Mouse (Mus musculus) CH12.LX (cell line): ENCODE data around the gene Uqcrh. TPM values are rescaled to one million over a fixed set of nuclear protein-coding genes. Genes with fewer than 3 reads are reported as not detected.

Experiments used
- DNase-seq: peaks from one replicate; pipeline ENCODE4 v3.0.0-alpha.2; 2013; ENCODE audit errors: extremely low read depth
- H3K27ac ChIP-seq: 2 replicates; pipeline ENCODE4 v1.5.1; 2012; ENCODE audit warnings: low read depth, mild to moderate bottlenecking, control low read depth, moderate library complexity; ENCODE audit not compliant: insufficient read depth
- H3K27me3 ChIP-seq: replicated peaks from 2 replicates; pipeline ENCODE3; 2012; ENCODE audit warnings: inconsistent platforms
- H3K36me3 ChIP-seq, 2 experiments: replicated peaks in 1 of 2; 2 replicates each; pipeline versions ENCODE3 to v1.6.1; 2012; ENCODE audit warnings: inconsistent platforms in 1 of 2, low read length in 1 of 2, mild to moderate bottlenecking in 1 of 2, mixed read lengths in 1 of 2, moderate library complexity in 1 of 2; ENCODE audit not compliant: control insufficient read depth in 1 of 2, insufficient read depth in 1 of 2
- H3K4me1 ChIP-seq, 2 experiments: 2 replicates each; pipeline ENCODE4 v1.6.1; 2012; ENCODE audit warnings: inconsistent platforms in 1 of 2, moderate library complexity in 1 of 2; ENCODE audit not compliant: insufficient read depth in 2 of 2, control insufficient read depth in 1 of 2
- H3K4me2 ChIP-seq: 2 replicates; pipeline ENCODE4 v1.6.1; 2012; ENCODE audit warnings: low read depth, mild to moderate bottlenecking, control low read depth; ENCODE audit not compliant: poor library complexity, insufficient read depth, severe bottlenecking
- H3K4me3 ChIP-seq, 3 experiments: fragments of 150-350 bp in 1 of 3; sonication (generic) in 1 of 3; replicated peaks in 1 of 3; 2 replicates each; pipeline versions ENCODE3 to v1.5.1; 2011 to 2012; ENCODE audit warnings: low read depth in 2 of 3, low read length in 2 of 3, mild to moderate bottlenecking in 2 of 3, moderate library complexity in 2 of 3, control low read depth in 1 of 3, improper control_type of control experiment in 1 of 3, inconsistent platforms in 1 of 3, mixed read lengths in 1 of 3; ENCODE audit not compliant: poor library complexity in 1 of 3
- H3K79me2 ChIP-seq: replicated peaks from 2 replicates; pipeline ENCODE4 v1.6.1; 2012; ENCODE audit warnings: mild to moderate bottlenecking, moderate library complexity; ENCODE audit not compliant: control insufficient read depth, poor library complexity, insufficient read depth, severe bottlenecking; ENCODE audit errors: extremely low read depth
- H3K9ac ChIP-seq: 2 replicates; pipeline ENCODE4 v1.6.1; 2012; ENCODE audit warnings: low read depth, mild to moderate bottlenecking, control low read depth, moderate library complexity; ENCODE audit not compliant: insufficient read depth
- H3K9me3 ChIP-seq: replicated peaks from 2 replicates; pipeline ENCODE3; 2012; ENCODE audit warnings: low read length, inconsistent platforms, mixed read lengths
- CHD2 ChIP-seq: IDR thresholded peaks from 2 replicates; pipeline ENCODE4 v1.6.1; 2011; ENCODE audit warnings: low read length, improper control_type of control experiment
- CTCF ChIP-seq, 2 experiments: IDR thresholded peaks in 1 of 2; conservative IDR thresholded peaks in 1 of 2; 2 replicates each; pipeline ENCODE4 v1.5.1; 2011 to 2012; ENCODE audit warnings: low read depth in 2 of 2, low read length in 2 of 2, improper control_type of control experiment in 1 of 2, inconsistent platforms in 1 of 2, mild to moderate bottlenecking in 1 of 2, moderate library complexity in 1 of 2
- HCFC1 ChIP-seq: IDR thresholded peaks from 2 replicates; pipeline ENCODE4 v1.6.1; 2012; ENCODE audit warnings: low read depth, mild to moderate bottlenecking, inconsistent platforms, low read length, improper control_type of control experiment
- IRF4 ChIP-seq: IDR thresholded peaks from 2 replicates; pipeline ENCODE4 v1.6.1; 2014; ENCODE audit warnings: low read depth, mild to moderate bottlenecking, inconsistent platforms, low read length, improper control_type of control experiment
- JUND ChIP-seq: conservative IDR thresholded peaks from 2 replicates; pipeline ENCODE4 v1.6.1; 2011; ENCODE audit warnings: low read depth, low read length, improper control_type of control experiment
- MAFK ChIP-seq: IDR thresholded peaks from 2 replicates; pipeline ENCODE4 v1.6.1; 2011; ENCODE audit warnings: low read length, improper control_type of control experiment; ENCODE audit not compliant: insufficient replicate concordance
- MAZ ChIP-seq: IDR thresholded peaks from 2 replicates; pipeline ENCODE4 v1.6.1; 2012; ENCODE audit warnings: low read depth, mild to moderate bottlenecking, inconsistent platforms, low read length, improper control_type of control experiment, moderate library complexity
- PAX5 ChIP-seq: IDR thresholded peaks from 2 replicates; pipeline ENCODE4 v1.6.1; 2012; ENCODE audit warnings: low read length, inconsistent platforms, mixed read lengths
- RAD21 ChIP-seq: IDR thresholded peaks from 2 replicates; pipeline ENCODE4 v1.6.1; 2011; ENCODE audit warnings: low read depth, mild to moderate bottlenecking, low read length, improper control_type of control experiment, moderate library complexity
- RCOR1 ChIP-seq: conservative IDR thresholded peaks from 2 replicates; pipeline ENCODE4 v1.6.1; 2012; ENCODE audit warnings: low read depth, mild to moderate bottlenecking, inconsistent platforms, low read length, improper control_type of control experiment
- SIN3A ChIP-seq: IDR thresholded peaks from 2 replicates; pipeline ENCODE4 v1.6.1; 2012; ENCODE audit warnings: low read length, improper control_type of control experiment, inconsistent platforms
- SMC3 ChIP-seq: IDR thresholded peaks from 2 replicates; pipeline ENCODE4 v1.6.1; 2011; ENCODE audit warnings: low read depth, low read length, improper control_type of control experiment
- ZKSCAN1 ChIP-seq: IDR thresholded peaks from 2 replicates; pipeline ENCODE4 v1.6.1; 2012; ENCODE audit warnings: low read depth, inconsistent platforms, low read length, improper control_type of control experiment, borderline replicate concordance
- dilution Hi-C: fragments of 300-500 bp; cut with MboI; formaldehyde crosslinking; loops from 2 replicates; pipeline ENCODE4 v1.14.3; 2020; ENCODE audit warnings: low sequenced_read_pairs; ENCODE audit not compliant: extremely low pct_unique_long_range_greater_than_20kb, extremely low pct_ligation_motif_present
- in situ Hi-C: fragments of 300-500 bp; cut with MboI; formaldehyde crosslinking; loops from 3 replicates; pipeline ENCODE4 v1.14.3; 2019; ENCODE audit warnings: low sequenced_read_pairs, low pct_ligation_motif_present, low pct_unique_long_range_greater_than_20kb, mixed read lengths
- polyA plus RNA-seq: library from polyadenylated mRNA; unstranded; fragments of >175 nt; gene quantifications from 2 replicates; pipeline ENCODE4 v1.2.1, GENCODE M21; 2012; ENCODE audit warnings: low read depth; ENCODE audit not compliant: insufficient read length
- total RNA-seq, 2 experiments: library from RNA; depleted of rRNA; stranded (reverse); fragments of 300-350 nt in 1 of 2; fragments of >200 nt in 1 of 2; gene quantifications; 2 replicates each; pipeline ENCODE4 v1.2.3; 2012 to 2014

Gene Uqcrh
- total and polyA plus RNA-seq, 3 experiments, result 264 to 717 (median 293) TPM

- TF ChIP-seq CHD2 (peak; percentile 74; the same call in 1 of the 2 replicates), ZKSCAN1 (no peak), CTCF (conservative IDR thresholded peaks at IDR 0.05 in 1 of 2, IDR thresholded peaks at IDR 0.05 in 1 of 2; ENCODE audit: low read depth in 2 of 2, low read length in 2 of 2) (no peak), MAFK (0 out of 2 replicates have a peak, but pooled peaks have one; percentile 18), HCFC1 (peak; percentile 77), JUND (peak; percentile 55; the same call in 1 of the 2 replicates), PAX5 (no peak)
These were observed 21.4 kb downstream of the Uqcrh start, which contains the start of gene Nsun4 (continued) for GRCm38 (mm10) chr4:116053399-116053961.

DNA sequence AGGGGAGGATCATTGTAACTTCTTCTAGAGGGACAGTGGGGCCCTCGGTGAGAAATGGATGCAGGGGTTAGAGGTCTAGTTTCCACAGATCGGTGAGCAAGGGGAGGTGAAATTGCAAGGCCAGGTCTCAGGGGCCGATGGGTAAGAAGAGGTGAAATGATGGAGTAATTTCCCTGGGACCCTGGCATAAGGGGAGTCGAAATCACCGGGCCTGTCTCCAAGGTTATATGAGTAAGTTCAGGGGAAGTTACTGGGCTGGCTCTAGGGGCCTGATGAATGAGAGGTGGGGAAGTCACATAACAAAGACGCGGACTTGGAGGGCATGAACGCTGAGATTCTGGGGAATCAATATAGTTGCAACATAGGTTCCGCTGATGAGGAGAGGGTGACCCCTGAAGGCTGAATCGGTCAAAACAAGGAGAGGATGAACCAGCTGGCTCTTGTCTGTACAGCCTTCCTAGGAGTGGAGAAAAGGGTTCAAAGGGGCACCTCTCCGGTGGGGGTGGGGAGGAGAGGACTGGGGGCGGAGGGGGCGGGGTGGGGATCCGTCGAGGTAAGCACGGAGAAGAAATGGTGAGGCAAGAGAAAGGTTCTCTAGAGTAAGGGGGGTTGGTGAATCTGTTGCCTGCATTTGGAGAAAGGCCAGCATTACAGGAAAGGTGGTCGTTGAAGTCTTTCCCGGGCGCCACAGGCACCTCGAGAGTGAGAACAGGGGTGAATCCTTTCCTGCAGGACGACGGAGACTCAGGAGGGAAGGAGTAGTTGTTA lies 22.2 kb downstream of the Uqcrh start:
- Histone ChIP-seq H3K4me1 (peaks cover 3 to 40% of the 10 kb centered on the region in 2 experiments; a peak in 2 of 4 replicates), H3K79me2 (no peaks in the 10 kb centered on the region; the same call in 1 of the 2 replicates), H3K9me3 (no peaks in the 10 kb centered on the region), H3K36me3 (peaks cover 9 to 37% of the 10 kb centered on the region in 2 experiments), H3K27me3 (no peaks in the 10 kb centered on the region), H3K4me3 (peak overlapping the region; percentile 67 to 78 (median 77)), H3K9ac (peak overlapping the region; percentile 93), H3K4me2 (peak overlapping the region; percentile 92), H3K27ac (peak overlapping the region; percentile 94)
- in situ Hi-C loops (no loop called here), dilution Hi-C loops (no loop called here)
- peak; percentile 56 for DNase-seq
- no peak for TF ChIP-seq RCOR1
- TF ChIP-seq RAD21, result peak; percentile 66
- peak in 1 of 2 experiments; percentile 65; a peak in 2 of 4 replicates for TF ChIP-seq CTCF (conservative IDR thresholded peaks at IDR 0.05 in 1 of 2, IDR thresholded peaks at IDR 0.05 in 1 of 2; ENCODE audit: low read depth in 2 of 2, low read length in 2 of 2)

- Histone ChIP-seq H3K27me3 (no peaks in the 10 kb centered on the region), H3K9me3 (no peaks in the 10 kb centered on the region), H3K4me1 (peaks cover 3 to 22% of the 10 kb centered on the region in 2 experiments; a peak in 2 of 4 replicates), H3K79me2 (no peaks in the 10 kb centered on the region), H3K9ac (no peak overlapping the region), H3K4me3 (no peak overlapping the region), H3K36me3 (peaks cover 21 to 55% of the 10 kb centered on the region in 2 experiments), H3K27ac (no peak overlapping the region), H3K4me2 (no peak overlapping the region)
- in situ Hi-C loops, result no loop called here
- dilution Hi-C loops, result no loop called here
- TF ChIP-seq SIN3A, result no peak
- no peak for TF ChIP-seq IRF4
- no peak for TF ChIP-seq MAZ
- TF ChIP-seq SMC3, result no peak
- DNase-seq, result no peak
These were observed 25.7 kb downstream of the Uqcrh start for GRCm38 (mm10) chr4:116049211-116049610.
